Mouse (Mus musculus): ENCODE measurements around the gene Cd3d.

The Cd3d gene

DNA sequence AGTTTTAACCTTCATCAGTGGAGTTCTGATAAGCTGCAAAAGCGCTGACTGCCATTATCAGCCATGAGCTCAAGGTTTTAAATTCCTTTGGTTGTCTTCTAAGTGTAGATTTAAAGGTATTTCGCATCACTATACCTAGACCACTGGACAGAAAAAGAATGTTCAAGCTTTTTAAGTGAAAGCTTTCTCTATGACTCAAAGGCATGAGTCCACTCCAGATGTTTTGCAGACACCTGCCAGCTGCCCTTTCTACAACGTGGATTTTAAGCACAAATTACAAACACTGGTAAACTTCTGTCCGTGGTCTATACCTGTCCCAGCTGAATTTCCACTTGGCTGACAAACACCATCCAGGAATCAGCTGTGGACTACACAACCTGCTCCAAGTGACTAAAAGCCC, 13.4 kb downstream of the Cd3d start:
- no peak for DNase-seq

GRCm38 (mm10) chr9:44996590-44996989, 15.0 kb downstream of the Cd3d start:
- no peak for DNase-seq

- DNase-seq, result no peak
Observed at GRCm38 (mm10) chr9:44998138-44998537, 16.6 kb downstream of the Cd3d start.

GRCm38 (mm10) chr9:44999171-44999570, 17.6 kb downstream of the Cd3d start:
- peak; percentile 37 for DNase-seq

GRCm38 (mm10) chr9:44999776-45000175, 18.2 kb downstream of the Cd3d start:
- no peak for DNase-seq

- DNase-seq, result no peak
Observed at GRCm38 (mm10) chr9:45000249-45000648, 18.7 kb downstream of the Cd3d start.

DNA sequence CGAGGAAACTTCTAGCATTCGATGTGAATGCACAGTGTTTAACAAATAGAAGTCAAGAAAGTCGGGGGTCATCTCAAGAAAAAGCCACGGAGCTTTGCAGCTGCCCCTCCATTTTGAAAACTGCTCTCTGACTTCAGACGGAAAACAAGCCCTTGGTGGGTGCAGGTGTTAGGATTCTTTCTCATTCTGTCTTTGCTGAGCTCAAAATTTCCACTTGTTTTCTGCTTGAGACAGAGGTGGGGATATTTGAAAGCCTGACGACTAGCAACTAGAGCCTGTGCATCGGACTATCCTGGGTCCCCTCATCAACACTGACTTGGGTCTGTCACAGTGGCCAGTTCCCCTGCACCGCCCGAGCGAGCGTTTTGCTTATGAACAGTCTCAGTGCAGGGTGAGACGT, 25.8 kb downstream of the Cd3d start:
- no peak for DNase-seq

DNA sequence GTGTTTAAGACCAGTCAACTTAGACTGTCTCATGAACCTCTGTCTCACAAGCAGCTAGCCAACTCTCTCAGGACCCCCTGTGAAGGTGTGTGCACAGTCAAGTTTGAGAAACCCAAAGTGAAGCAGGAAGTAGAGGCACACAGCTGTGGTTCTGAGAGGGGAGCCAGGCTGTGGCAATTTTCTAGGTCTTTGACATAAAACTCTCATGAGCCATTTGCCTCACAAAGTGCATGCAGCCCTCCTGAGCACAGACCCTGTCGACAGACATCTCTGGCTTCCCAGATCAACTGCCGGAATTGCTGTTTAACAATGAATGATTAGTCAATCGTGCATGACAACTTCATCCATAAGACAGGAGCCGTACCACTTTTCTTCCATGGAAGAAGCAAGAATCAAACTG, 26.8 kb downstream of the Cd3d start:
- no peak for DNase-seq

DNA sequence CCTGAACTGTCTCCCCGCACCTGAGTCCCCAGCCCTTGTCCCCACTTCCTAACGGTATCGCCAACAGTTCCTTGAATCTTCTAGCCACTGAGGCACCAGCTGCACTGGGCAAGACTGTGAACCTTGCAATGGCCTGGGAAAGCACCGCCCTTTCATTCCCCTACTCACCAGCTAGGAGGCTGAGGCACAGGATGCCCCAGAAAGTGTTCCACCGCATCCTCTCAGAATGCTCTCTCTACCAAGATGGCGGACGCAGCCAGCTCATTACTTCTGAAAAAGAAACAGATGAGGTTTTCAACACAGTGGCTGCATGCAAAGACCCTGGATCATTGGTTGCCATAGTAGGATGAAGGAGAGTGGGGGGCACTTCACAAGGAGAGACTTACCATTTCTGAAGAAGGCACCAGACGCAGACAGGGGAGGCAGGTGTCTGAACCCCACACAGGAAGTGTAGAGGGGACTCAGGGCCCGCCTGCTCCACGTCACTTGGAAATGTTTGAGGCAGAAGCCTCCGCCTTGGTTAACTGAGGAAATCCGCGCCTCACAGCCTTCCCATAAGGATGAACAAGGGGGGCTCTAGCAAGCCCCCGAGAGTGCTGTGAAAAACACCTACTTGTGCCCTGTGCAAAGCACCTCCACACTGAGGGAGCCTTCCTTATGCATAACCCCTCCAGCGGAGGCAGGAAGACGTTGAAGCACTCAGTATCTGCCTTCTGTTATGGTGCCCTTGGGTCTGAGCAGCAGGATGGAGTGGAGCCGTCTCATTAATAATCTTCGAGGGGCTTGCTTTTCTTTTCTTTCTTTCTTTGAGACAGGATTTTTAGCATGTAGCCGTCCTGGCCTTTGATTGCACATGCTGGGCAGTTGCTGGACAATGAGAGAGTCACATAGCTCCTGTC, 27.8 kb downstream of the Cd3d start, which contains the start of gene Cd3e:
Gene Cd3e (minus strand): TSS at position 448 of the 899 bp plus-strand sequence.
- DNase-seq, result no peak

DNA sequence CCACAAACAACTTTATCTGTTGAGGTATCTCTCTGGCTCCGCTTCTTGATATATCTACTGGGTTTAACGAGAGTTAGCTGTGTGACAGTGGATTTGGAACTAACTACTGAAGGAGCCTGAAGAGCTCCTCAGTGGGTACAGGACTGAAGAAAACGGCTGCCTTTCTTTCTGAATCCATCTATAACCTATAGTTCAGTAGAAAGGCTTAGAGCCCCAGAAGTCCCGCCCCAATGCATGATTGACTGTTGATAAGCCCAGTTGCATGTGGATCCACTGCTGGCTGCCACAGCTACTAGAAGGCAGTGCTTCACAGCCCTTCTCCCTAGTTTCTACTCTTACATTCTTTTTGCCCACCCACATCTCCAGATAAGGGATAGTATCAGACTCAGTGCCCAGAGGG, 28.9 kb downstream of the Cd3d start:
- DNase-seq, result no peak

- DNase-seq, result no peak
Observed at GRCm38 (mm10) chr9:45011291-45011690, 29.7 kb downstream of the Cd3d start.

DNA sequence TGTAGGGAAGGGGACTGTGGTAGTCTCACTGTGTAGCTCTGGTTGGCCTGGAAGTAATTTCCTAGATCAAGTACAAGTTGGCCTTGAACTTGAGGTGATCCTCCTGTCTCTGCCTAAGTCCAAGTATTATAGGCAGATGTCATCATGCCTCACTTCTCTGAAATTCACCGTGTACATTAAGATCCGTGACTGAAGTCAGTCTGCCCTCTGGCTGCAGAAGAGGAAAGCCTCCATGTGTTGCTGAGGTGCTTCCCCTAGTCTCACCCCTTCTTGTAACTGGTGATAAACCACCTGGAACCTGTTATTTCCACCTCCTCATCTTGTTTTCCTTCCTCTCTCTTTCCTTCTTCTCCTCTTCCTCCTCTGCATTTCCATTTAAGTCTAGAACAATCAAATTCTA, 33.3 kb downstream of the Cd3d start:
- DNase-seq, result no peak

- DNase-seq, result no peak
Observed at GRCm38 (mm10) chr9:45015841-45016240, 34.3 kb downstream of the Cd3d start.

DNA sequence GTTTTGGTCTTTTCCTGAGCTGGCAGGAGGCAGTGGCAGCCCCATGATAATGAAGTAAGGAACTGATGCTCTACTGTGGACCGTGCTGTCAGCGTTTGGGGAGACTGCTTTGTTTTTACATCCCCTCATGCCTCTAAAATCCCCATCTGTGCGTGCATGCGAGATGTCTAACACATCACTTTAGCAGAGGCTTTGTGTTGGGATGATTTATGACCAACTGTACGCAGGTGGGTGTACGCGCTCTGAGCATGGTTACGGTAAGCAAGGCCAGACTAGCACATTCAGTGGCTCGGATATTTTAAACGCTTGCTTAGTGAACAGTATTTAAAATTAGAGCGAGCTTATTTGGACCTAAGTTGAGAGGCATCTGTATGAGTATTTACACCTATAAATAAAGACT, 36.4 kb downstream of the Cd3d start:
- DNase-seq, result no peak

DNA sequence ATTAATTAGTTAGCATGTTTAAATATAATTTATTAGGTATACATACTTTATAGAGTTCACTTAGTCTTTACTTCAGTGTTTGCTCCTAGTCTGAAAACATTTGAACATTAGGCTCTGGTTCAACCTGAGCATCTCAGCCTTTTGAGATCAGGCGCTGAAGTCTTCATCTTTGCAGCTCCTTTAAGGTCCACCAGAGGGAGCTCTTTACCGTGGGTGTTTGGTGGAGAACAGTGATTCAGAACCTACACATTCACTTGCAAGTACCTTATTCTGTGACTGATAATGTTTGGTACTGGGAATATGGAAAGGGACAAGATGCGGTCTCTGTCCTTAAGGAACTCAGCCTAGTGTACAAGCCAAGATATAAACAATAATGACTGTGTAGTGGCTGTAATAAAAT, 41.2 kb downstream of the Cd3d start:
- peak; percentile 76 for DNase-seq

DNA sequence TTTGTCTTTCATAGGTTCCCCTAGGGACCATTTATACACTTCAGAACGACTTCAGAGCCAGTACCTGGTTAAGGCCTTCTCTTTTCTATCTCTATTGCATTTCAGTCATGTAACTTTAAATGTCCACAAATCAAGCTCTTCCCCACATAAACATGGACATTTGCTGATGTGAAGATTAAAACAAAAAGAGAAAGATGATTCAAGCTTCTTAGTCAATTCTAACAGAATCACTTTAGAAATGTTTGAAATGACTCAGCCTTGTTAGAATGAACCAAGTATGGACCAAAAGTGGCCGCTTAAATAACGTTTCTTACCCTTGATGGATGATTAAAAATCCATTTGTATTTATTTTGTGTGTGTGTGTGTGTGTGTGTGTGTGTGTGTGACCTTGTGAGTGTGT, 42.1 kb downstream of the Cd3d start:
- no peak for DNase-seq

DNA sequence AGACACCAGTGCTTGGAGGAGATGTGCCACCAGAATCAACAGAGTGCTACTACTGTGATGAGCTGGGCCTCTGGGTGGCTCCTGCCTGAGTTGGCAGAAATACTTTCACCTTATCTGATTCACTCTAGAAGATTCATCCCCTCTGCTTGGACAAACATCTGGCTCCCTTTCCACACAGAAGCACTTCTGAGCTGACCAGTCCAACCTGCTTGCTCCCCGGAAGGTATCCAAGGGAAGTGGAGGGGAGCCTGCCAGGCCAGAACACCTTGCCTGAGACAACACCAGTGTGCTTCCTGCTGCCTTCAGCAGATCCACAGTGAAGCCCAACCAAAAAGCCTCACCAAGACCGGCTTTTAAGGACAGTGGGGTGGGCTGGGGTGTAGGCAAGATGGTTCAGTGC, 42.6 kb downstream of the Cd3d start:
- DNase-seq, result no peak

DNA sequence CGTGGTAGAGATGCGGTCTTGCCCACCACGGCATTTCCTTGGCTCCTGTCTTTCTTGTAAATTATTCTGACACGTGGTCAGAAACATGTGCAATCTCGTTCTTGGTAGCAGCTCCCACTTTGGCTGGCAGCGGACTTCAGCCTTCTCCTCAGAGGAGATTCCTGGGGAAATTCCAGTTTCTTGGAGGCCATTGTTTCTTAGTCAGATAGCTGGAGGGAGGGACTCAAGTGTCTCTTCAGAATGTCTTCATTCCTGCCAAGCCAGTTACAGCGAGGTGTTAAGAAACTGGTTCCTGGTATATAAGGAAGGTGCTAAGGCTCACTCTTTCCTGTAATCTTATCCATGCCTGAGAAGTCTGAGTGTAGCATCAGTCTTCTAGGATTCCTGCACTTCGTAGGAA, 45.8 kb downstream of the Cd3d start:
- DNase-seq, result no peak

DNA sequence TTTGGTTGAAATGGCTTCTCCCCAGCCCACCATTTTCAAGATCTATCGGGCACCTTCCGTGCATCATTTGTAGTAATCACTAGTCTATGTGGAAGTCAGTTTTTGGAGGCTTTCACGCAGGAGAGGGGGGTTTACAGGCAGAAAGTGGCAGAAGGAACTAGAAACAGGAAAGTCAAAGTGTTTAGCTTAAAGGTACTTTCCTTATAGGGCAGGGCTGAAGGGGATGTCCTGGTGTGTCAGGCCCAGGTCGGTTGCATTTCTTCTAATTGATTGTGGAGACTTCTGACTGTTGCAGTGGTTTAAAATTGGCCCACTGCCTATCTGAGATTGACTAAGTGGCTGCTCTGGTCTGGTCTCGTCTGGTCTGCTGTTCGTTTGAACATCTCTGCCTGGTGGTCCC, 48.8 kb downstream of the Cd3d start:
- no peak for DNase-seq

GRCm38 (mm10) chr9:45032261-45032660, 50.7 kb downstream of the Cd3d start:
- DNase-seq, result no peak

GRCm38 (mm10) chr9:45034526-45034925, 52.9 kb downstream of the Cd3d start:
- no peak for DNase-seq
